Mouse (Mus musculus) stomach, embryonic 14.5 days (tissue): ENCODE measurements at regions not wholly inside any gene's neighbourhood (a gene's known extent, or its start where the extent isn't known, plus 50 kb on each side); places are given as distances from the start of the nearest gene placed in this dataset.

Experiments
- ATAC-seq: fragments of 200-750 bp; cut with Nextera tagmentation; 2 replicates; pipeline ENCODE4 v1.8.0; 2017; ENCODE audit warnings: low read depth, moderate TSS enrichment; ENCODE audit not compliant: insufficient number of reproducible peaks, insufficient read depth, low FRiP score
- H3K27ac ChIP-seq: fragments of 300-500 bp; sonication (generic); 2 replicates; pipeline ENCODE4 v1.5.1; 2014; ENCODE audit warnings: mild to moderate bottlenecking, low read length, moderate library complexity, mixed read lengths
- H3K27me3 ChIP-seq: fragments of 300-500 bp; sonication (generic); 2 replicates; pipeline ENCODE4 v1.6.1; 2014; ENCODE audit warnings: low read length, control low read depth, mixed read lengths; ENCODE audit not compliant: control insufficient read depth, insufficient read depth
- H3K36me3 ChIP-seq: fragments of 300-500 bp; sonication (generic); 2 replicates; pipeline ENCODE4 v1.6.1; 2014; ENCODE audit warnings: mild to moderate bottlenecking, control low read depth, low read length, moderate library complexity, mixed read lengths; ENCODE audit not compliant: control insufficient read depth, insufficient read depth
- H3K4me1 ChIP-seq: fragments of 300-500 bp; sonication (generic); 2 replicates; pipeline ENCODE4 v1.6.1; 2014; ENCODE audit warnings: low read length, control low read depth, mixed read lengths; ENCODE audit not compliant: control insufficient read depth, insufficient read depth
- H3K4me2 ChIP-seq: fragments of 300-500 bp; sonication (generic); replicated peaks from 2 replicates; pipeline ENCODE4 v1.6.1; 2014; ENCODE audit warnings: low read depth, low read length, control low read depth
- H3K4me3 ChIP-seq: fragments of 300-500 bp; sonication (generic); 2 replicates; pipeline ENCODE4 v1.5.1; 2014; ENCODE audit warnings: low read depth, low read length, control low read depth
- H3K9ac ChIP-seq: fragments of 300-500 bp; sonication (generic); replicated peaks from 2 replicates; pipeline ENCODE4 v1.6.1; 2014; ENCODE audit warnings: low read depth, mild to moderate bottlenecking, control low read depth, low read length, moderate library complexity, mixed read lengths
- H3K9me3 ChIP-seq: fragments of 300-500 bp; sonication (generic); 2 replicates; pipeline ENCODE4 v1.6.1; 2016; ENCODE audit warnings: low read depth, low read length, control low read depth; ENCODE audit not compliant: control insufficient read depth
- WGBS: fragments of 180-500 bp; shearing (Covaris S2); extraction: QIAGEN DNeasy Blood & Tissue Kit; methylation state at CpG from one replicate; pipeline ENCODE4 v1.1.7; 2014; 5-methylcytosine and 5-hydroxymethylcytosine counted together

- Histone ChIP-seq H3K27me3 (no peaks in the 10 kb centered on the region), H3K4me2 (no peak overlapping the region), H3K4me3 (no peak overlapping the region), H3K9ac (no peak overlapping the region), H3K4me1 (peaks cover 20% of the 10 kb centered on the region; the same call in 1 of the 2 replicates), H3K27ac (peak overlapping the region; percentile 22; the same call in 1 of the 2 replicates), H3K36me3 (no peaks in the 10 kb centered on the region), H3K9me3 (no peaks in the 10 kb centered on the region)
- 32% methylated on average over 12 of the region's 12 CpGs for WGBS
- peak; percentile 46; the same call in 1 of the 2 replicates for ATAC-seq
Observed at GRCm38 (mm10) chr4:83166867-83167814, 115.0 kb upstream of the Frem1 start.

- Histone ChIP-seq H3K27ac (no peak overlapping the region), H3K9ac (no peak overlapping the region), H3K4me2 (no peak overlapping the region), H3K36me3 (no peaks in the 10 kb centered on the region), H3K4me3 (no peak overlapping the region), H3K9me3 (no peaks in the 10 kb centered on the region), H3K27me3 (no peaks in the 10 kb centered on the region), H3K4me1 (0 out of 2 replicates have a peak, but pooled peaks cover 10% of the 10 kb centered on the region)
- ATAC-seq: no peak
- 87% methylated on average over 3 of the region's 3 CpGs for WGBS
Observed at GRCm38 (mm10) chr4:83146740-83147139, 94.6 kb upstream of the Frem1 start.

- H3K27ac ChIP-seq: peak overlapping the region; percentile 10
- ATAC-seq: 0 out of 2 replicates have a peak, but pooled peaks have one; percentile 28
- 4% methylated on average over 8 of the region's 8 CpGs for WGBS
Observed at GRCm38 (mm10) chr4:83145738-83146217, 93.6 kb upstream of the Frem1 start.

GRCm38 (mm10) chr4:83144781-83145517 lies 92.8 kb upstream of the Frem1 start:
- no peak overlapping the region for H3K4me2 ChIP-seq
- ATAC-seq: no peak
- no peak overlapping the region for H3K9ac ChIP-seq
- H3K27ac ChIP-seq: peak overlapping the region; percentile 27
- WGBS: 38% methylated on average over 11 of the region's 11 CpGs
- H3K4me1 ChIP-seq: 0 out of 2 replicates have a peak, but pooled peaks cover 10% of the 10 kb centered on the region
- no peaks in the 10 kb centered on the region for H3K36me3 ChIP-seq
- H3K9me3 ChIP-seq: no peaks in the 10 kb centered on the region
- no peak overlapping the region for H3K4me3 ChIP-seq
- no peaks in the 10 kb centered on the region for H3K27me3 ChIP-seq

More at GRCm38 (mm10) chr4:83145738-83146217, 93.6 kb upstream of the Frem1 start:
- Histone ChIP-seq H3K4me3 (no peak overlapping the region), H3K4me2 (no peak overlapping the region), H3K36me3 (no peaks in the 10 kb centered on the region), H3K9me3 (no peaks in the 10 kb centered on the region), H3K4me1 (0 out of 2 replicates have a peak, but pooled peaks cover 10% of the 10 kb centered on the region), H3K27me3 (no peaks in the 10 kb centered on the region), H3K9ac (no peak overlapping the region)

- H3K9me3 ChIP-seq: no peaks in the 10 kb centered on the region
- H3K27ac ChIP-seq: no peak overlapping the region
- no peaks in the 10 kb centered on the region for H3K36me3 ChIP-seq
- 0 out of 2 replicates have a peak, but pooled peaks cover 10% of the 10 kb centered on the region for H3K4me1 ChIP-seq
- H3K4me2 ChIP-seq: no peak overlapping the region
- no peak for ATAC-seq
- H3K9ac ChIP-seq: no peak overlapping the region
- no peak overlapping the region for H3K4me3 ChIP-seq
- no peaks in the 10 kb centered on the region for H3K27me3 ChIP-seq
- 59% methylated on average over 5 of the region's 5 CpGs for WGBS
Observed at GRCm38 (mm10) chr4:83141736-83142135, 89.6 kb upstream of the Frem1 start.

- H3K9me3 ChIP-seq: no peaks in the 10 kb centered on the region
- 64% methylated on average over 8 of the region's 8 CpGs for WGBS
- no peaks in the 10 kb centered on the region for H3K4me1 ChIP-seq
- H3K4me3 ChIP-seq: no peak overlapping the region
- no peaks in the 10 kb centered on the region for H3K27me3 ChIP-seq
- ATAC-seq: no peak
- no peak overlapping the region for H3K4me2 ChIP-seq
- H3K27ac ChIP-seq: peak overlapping the region; percentile 27; the same call in 1 of the 2 replicates
- H3K9ac ChIP-seq: no peak overlapping the region
- no peaks in the 10 kb centered on the region for H3K36me3 ChIP-seq
Observed at GRCm38 (mm10) chr4:83122668-83123005, 70.5 kb upstream of the Frem1 start.

GRCm38 (mm10) chr4:83122003-83122667 lies 70.0 kb upstream of the Frem1 start:
- no peak for ATAC-seq
- WGBS: 82% methylated on average over 6 of the region's 6 CpGs
- H3K27ac ChIP-seq: peak overlapping the region; percentile 27; the same call in 1 of the 2 replicates

GRCm38 (mm10) chr4:83108659-83108967 lies 56.5 kb upstream of the Frem1 start:
- H3K4me2 ChIP-seq: no peak overlapping the region
- no peak for ATAC-seq

More at GRCm38 (mm10) chr4:83122003-83122667, 70.0 kb upstream of the Frem1 start:
- Histone ChIP-seq H3K27me3 (no peaks in the 10 kb centered on the region), H3K9me3 (no peaks in the 10 kb centered on the region), H3K36me3 (no peaks in the 10 kb centered on the region), H3K9ac (no peak overlapping the region), H3K4me2 (no peak overlapping the region), H3K4me3 (no peak overlapping the region), H3K4me1 (no peaks in the 10 kb centered on the region)

More at GRCm38 (mm10) chr4:83108659-83108967, 56.5 kb upstream of the Frem1 start:
- Histone ChIP-seq H3K27ac (peak overlapping the region; percentile 6; the same call in 1 of the 2 replicates), H3K9ac (no peak overlapping the region), H3K4me1 (no peaks in the 10 kb centered on the region), H3K9me3 (no peaks in the 10 kb centered on the region), H3K4me3 (no peak overlapping the region), H3K27me3 (no peaks in the 10 kb centered on the region), H3K36me3 (no peaks in the 10 kb centered on the region)
- WGBS: 48% methylated on average over 3 of the region's 3 CpGs
